Mouse (Mus musculus): ENCODE measurements around the gene Lce1j. TPM values are rescaled to one million over a fixed set of nuclear protein-coding genes. Genes with fewer than 3 reads are reported as not detected.
"Not testable (repeated sequence)": the region's sequence is repeated elsewhere in the genome, so short reads cannot be mapped to it uniquely, and the experiment has no call there.

The Lce1j gene
- total RNA-seq (2017), result not detected in 2 replicates

- ATAC-seq (ENCODE audit: extremely low read depth, insufficient number of reproducible peaks, low FRiP score, poor library complexity, severe bottlenecking), result no peak
Measured at GRCm38 (mm10) chr3:92790414-92790813, at the start of gene Lce1j. TSS of gene Lce1j (minus strand) at chr3:92790514.

GRCm38 (mm10) chr3:92827108-92827507 is 36.8 kb upstream of the Lce1j start, which contains the start of gene Kprp:
TSS of gene Kprp (minus strand) at chr3:92827247.
- no peak for ATAC-seq (ENCODE audit: extremely low read depth, insufficient number of reproducible peaks, low FRiP score, poor library complexity, severe bottlenecking)

- ATAC-seq (ENCODE audit: extremely low read depth, insufficient number of reproducible peaks, low FRiP score, poor library complexity, severe bottlenecking), result no peak
Measured at GRCm38 (mm10) chr3:92825808-92826207, 35.5 kb upstream of the Lce1j start.

GRCm38 (mm10) chr3:92816036-92816435 is 25.7 kb upstream of the Lce1j start:
- ATAC-seq (ENCODE audit: extremely low read depth, insufficient number of reproducible peaks, low FRiP score, poor library complexity, severe bottlenecking), result not testable (repeated sequence)

GRCm38 (mm10) chr3:92815581-92815980 is 25.3 kb upstream of the Lce1j start:
- no peak for ATAC-seq (ENCODE audit: extremely low read depth, insufficient number of reproducible peaks, low FRiP score, poor library complexity, severe bottlenecking)

GRCm38 (mm10) chr3:92807791-92808190 is 17.5 kb upstream of the Lce1j start, which contains the start of gene Lce1k:
TSS of gene Lce1k (minus strand) at chr3:92807891.
- ATAC-seq (ENCODE audit: extremely low read depth, insufficient number of reproducible peaks, low FRiP score, poor library complexity, severe bottlenecking), result no peak

- ATAC-seq (ENCODE audit: extremely low read depth, insufficient number of reproducible peaks, low FRiP score, poor library complexity, severe bottlenecking), result no peak
Measured at GRCm38 (mm10) chr3:92778799-92779198, 11.5 kb downstream of the Lce1j start, which contains the start of gene Lce1i. TSS of gene Lce1i (minus strand) at chr3:92778899.

- ATAC-seq (ENCODE audit: extremely low read depth, insufficient number of reproducible peaks, low FRiP score, poor library complexity, severe bottlenecking), result no peak
Measured at GRCm38 (mm10) chr3:92771573-92771972, 18.7 kb downstream of the Lce1j start.

GRCm38 (mm10) chr3:92764965-92765364 is 25.3 kb downstream of the Lce1j start, which contains the start of gene Lce1h:
TSS of gene Lce1h (minus strand) at chr3:92765065.
- ATAC-seq (ENCODE audit: extremely low read depth, insufficient number of reproducible peaks, low FRiP score, poor library complexity, severe bottlenecking), result no peak

GRCm38 (mm10) chr3:92753197-92753596 is 37.1 kb downstream of the Lce1j start:
- ATAC-seq (ENCODE audit: extremely low read depth, insufficient number of reproducible peaks, low FRiP score, poor library complexity, severe bottlenecking), result no peak

GRCm38 (mm10) chr3:92752238-92752637 is 38.1 kb downstream of the Lce1j start, which contains the start of gene Lce1g:
TSS of gene Lce1g (minus strand) at chr3:92752338.
- ATAC-seq (ENCODE audit: extremely low read depth, insufficient number of reproducible peaks, low FRiP score, poor library complexity, severe bottlenecking), result no peak

- ATAC-seq (ENCODE audit: extremely low read depth, insufficient number of reproducible peaks, low FRiP score, poor library complexity, severe bottlenecking), result no peak
Measured at GRCm38 (mm10) chr3:92738996-92739395, 51.3 kb downstream of the Lce1j start, which contains the start of gene Gm38119. TSS of gene Gm38119 (minus strand) at chr3:92739096.

Other genes starting within 250 kb of the Lce1j start
- not detected in 2 replicates for gene Ivl, start 216.8 kb downstream of the Lce1j start, total RNA-seq (2017)
- gene Smcp, start 201.5 kb downstream of the Lce1j start, total RNA-seq (2017), result not detected in 2 replicates
- gene 2210017I01Rik, start 183.0 kb downstream of the Lce1j start, total RNA-seq (2017), result not detected in 2 replicates
- gene Lce6a, start 168.9 kb downstream of the Lce1j start, total RNA-seq (2017), result not detected in 2 replicates
- not detected in 2 replicates for gene Lce1a1, start 142.2 kb downstream of the Lce1j start, total RNA-seq (2017)
- not detected in 2 replicates for gene Lce1b, start 133.6 kb downstream of the Lce1j start, total RNA-seq (2017)
- not detected in 2 replicates for gene Lce1a2, start 120.2 kb downstream of the Lce1j start, total RNA-seq (2017)
- gene Lce1c, start 111.3 kb downstream of the Lce1j start, total RNA-seq (2017), result not detected in 2 replicates
- gene Lce1d, start 103.3 kb downstream of the Lce1j start, total RNA-seq (2017), result not detected in 2 replicates
- not detected in 2 replicates for gene Lce1e, start 81.4 kb downstream of the Lce1j start, total RNA-seq (2017)
- not detected in 2 replicates for gene Lce1f, start 70.2 kb downstream of the Lce1j start, total RNA-seq (2017)
- gene Gm38119, start 51.4 kb downstream of the Lce1j start, total RNA-seq (2017), result not detected in 2 replicates
- gene Lce1g, start 38.2 kb downstream of the Lce1j start, total RNA-seq (2017), result not detected in 2 replicates
- not detected in 2 replicates for gene Lce1h, start 25.4 kb downstream of the Lce1j start, total RNA-seq (2017)
- gene Lce1i, start 11.6 kb downstream of the Lce1j start, total RNA-seq (2017), result not detected in 2 replicates
- gene Lce1k, start 17.4 kb upstream of the Lce1j start, total RNA-seq (2017), result not detected in 2 replicates
- not detected in 2 replicates for gene Kprp, start 36.7 kb upstream of the Lce1j start, total RNA-seq (2017)
- not detected in 2 replicates for gene Lce1l, start 60.8 kb upstream of the Lce1j start, total RNA-seq (2017)
- not detected in 2 replicates for gene 2310050C09Rik, start 79.7 kb upstream of the Lce1j start, total RNA-seq (2017)
- not detected in 2 replicates for gene Lce3a, start 135.7 kb upstream of the Lce1j start, total RNA-seq (2017)
- gene Lce3b, start 142.5 kb upstream of the Lce1j start, total RNA-seq (2017), result not detected in 2 replicates
- gene Lce3c, start 154.0 kb upstream of the Lce1j start, total RNA-seq (2017), result not detected in 2 replicates
- not detected in 2 replicates for gene Lce3d, start 166.9 kb upstream of the Lce1j start, total RNA-seq (2017)
- gene Lce3e, start 176.5 kb upstream of the Lce1j start, total RNA-seq (2017), result not detected in 2 replicates
- gene Lce3f, start 201.7 kb upstream of the Lce1j start, total RNA-seq (2017), result not detected in 2 replicates
- gene Crct1, start 225.2 kb upstream of the Lce1j start, total RNA-seq (2017), result not detected in 2 replicates
- not detected in 2 replicates for gene Lce1m, start 228.5 kb upstream of the Lce1j start, total RNA-seq (2017)

Measured in neutrophil, adult 5-6 weeks (primary cell).